Mouse (Mus musculus) brain, embryonic 14.5 days (tissue): ENCODE measurements around the gene Wnt3.

ENCODE experiments used
- CTCF ChIP-seq: fragments of 200-500 bp; IDR thresholded peaks from 2 replicates; pipeline ENCODE4 v1.5.1; 2012; ENCODE audit warnings: inconsistent platforms, mild to moderate bottlenecking, moderate library complexity, borderline replicate concordance; ENCODE audit not compliant: insufficient read depth, insufficient read length; ENCODE audit errors: extremely low read depth
- POLR2A ChIP-seq: fragments of 200-500 bp; IDR thresholded peaks from 2 replicates; pipeline ENCODE4 v1.6.1; 2012; ENCODE audit warnings: mild to moderate bottlenecking, inconsistent platforms, borderline replicate concordance; ENCODE audit not compliant: poor library complexity, insufficient read depth, insufficient read length, severe bottlenecking; ENCODE audit errors: extremely low read depth

GRCm38 (mm10) chr11:103859933-103860610 lies 86.1 kb downstream of the Wnt3 start:
- TF ChIP-seq CTCF (no peak), POLR2A (no peak)
